Mouse (Mus musculus) layer of hippocampus, postnatal 36 days (tissue): ENCODE results near the gene C77080. TPM values are rescaled to one million over a fixed set of nuclear protein-coding genes. Genes with fewer than 3 reads are reported as not detected.

Source experiments
- DNase-seq, 2 experiments: peaks; one replicate each; pipeline ENCODE4 v3.0.0; 2022
- total RNA-seq, 2 experiments: library from RNA; stranded (reverse); gene quantifications; 2 replicates each; pipeline ENCODE4 v1.2.3; 2021

C77080 gene
- total RNA-seq, result 1 to 10 TPM; 5.8 TPM

DNA sequence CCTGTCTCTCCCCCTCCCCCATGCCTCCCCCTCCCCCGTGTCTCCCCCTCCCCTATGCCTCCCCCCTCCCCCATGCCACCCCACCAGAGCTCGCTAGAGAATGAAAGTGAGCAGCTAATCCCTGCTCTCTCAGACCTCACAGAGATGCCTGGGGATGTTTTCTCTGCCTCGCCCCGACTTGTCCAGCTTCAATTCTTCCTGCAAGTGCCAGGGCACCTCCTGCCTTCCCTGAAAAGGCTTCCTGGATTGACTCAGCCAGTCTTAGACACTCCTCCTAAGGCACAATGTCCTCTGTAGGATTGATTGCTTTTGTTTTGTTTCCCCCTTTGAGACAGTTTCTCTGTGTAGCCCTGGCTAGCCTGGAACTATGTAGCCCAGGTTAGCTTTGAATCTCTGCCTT is at the start of gene C77080:
Gene C77080, minus strand, starts transcription at position 209 of the 400 bp plus-strand sequence.
- DNase-seq, result no peak

DNA sequence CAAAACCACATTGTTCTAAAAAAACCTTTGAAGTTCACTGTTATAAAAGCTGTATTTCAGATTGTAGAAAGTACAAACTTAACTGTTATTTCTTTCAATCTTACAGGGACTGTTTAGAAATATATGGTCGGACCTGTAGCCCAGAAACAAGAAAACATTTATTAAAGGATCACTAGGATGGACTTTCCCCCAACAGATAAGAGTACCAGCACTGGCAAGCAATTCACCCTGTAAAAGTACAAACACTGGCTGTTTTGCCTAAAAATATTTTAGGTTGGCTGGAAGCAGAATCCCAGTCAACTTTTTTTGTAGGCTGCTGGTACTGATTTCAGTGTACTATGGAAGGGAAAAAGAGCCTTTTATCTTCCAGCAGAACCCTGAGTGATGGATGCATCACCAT is 46.7 kb upstream of the C77080 start:
- DNase-seq, result no peak

DNA sequence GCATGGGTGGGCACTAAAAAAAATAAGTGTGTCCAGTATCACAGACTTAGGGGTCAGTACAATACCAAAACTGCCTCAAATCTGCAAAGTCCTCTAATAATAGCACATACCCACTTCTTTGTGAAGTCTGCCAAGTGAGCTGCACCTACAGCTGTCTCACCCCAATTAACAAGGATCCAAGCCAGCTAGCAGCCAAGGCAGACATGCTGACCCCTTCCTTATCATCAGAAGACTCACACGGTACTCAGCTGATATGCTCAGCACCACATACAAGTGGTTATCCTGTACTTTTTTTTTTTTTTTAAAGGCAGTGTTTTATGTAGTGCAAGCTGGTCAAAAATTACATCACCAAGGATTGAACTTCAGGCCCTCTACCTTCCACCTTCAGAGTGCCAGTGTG is 43.1 kb upstream of the C77080 start:
- DNase-seq, result no peak

DNA sequence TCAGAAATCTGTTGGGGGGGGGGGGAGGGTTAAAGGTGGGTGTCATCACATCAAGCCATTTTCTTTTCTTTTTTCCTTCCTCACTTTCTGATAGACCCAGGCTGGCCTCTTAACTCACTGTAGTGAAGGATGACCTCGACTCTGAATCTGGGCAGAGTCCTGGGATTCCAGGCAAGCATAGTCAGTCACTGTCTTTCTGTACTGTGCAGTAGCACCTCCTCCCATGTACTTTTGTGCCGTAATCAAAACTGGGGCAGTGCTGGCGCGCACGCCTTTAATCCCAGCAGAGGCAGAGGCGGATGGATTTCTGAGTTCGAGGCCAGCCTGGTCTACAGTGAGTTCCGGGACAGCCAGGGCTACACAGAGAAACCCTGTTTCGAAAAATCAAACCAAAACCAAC is 42.6 kb upstream of the C77080 start:
- no peak for DNase-seq

DNA sequence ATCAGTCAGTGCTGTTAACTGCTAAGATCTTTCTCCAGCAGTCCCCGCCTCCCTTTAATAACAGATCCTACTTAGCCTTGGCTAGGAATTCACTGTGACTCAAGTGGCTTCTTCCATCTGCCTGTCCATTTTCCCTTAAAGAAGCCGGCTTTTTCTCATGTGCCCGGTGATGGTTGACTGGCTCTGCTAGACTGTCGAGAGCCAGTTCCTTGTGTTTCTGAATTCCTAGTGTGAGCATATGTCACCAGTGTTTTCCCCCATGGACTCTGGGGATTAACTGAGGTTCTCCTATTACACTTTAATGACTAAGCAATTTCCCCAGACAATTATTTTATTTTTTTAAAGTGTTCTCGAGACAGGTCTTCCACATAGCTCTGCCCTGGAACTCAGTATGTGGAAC is 42.2 kb upstream of the C77080 start:
- DNase-seq, result no peak

DNA sequence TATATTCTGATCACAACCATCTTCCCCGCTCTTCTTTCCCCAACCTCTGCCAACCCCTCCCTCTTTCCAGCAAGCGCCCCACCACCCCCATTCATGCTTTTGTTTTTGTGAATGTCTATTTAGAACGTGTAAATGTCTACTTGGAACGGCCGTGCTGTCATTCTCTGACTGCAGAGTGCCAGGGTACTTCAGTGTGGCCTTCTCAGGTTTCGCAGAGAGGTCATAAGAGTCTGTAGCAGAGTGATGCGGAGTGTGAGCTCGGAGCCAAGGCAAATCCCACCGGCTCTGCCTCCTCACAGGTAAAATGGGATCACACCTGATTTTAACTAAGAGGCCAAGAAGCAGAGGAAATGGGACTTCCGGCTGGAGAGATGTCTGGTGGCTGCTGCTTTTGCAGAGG is 37.9 kb upstream of the C77080 start:
- DNase-seq, result no peak

DNA sequence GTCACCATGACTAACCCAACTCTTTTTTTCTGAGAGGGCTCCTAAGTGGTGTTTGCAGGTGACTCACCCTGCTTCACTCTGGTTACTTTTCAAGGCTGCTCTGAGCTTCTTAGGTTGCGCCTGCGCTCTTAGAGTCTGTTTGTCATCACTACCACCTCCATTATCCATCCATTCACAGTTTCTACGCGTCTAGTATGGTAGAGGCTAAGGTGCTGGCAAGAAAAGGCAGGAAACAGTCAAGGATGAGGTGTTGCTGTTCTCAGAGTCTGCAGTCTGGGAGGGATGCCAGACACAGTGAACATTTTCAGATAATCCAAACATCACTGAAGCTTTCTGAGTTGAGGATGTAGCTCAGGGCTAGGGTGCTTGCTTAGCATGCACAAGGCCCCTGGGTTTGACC is 36.5 kb upstream of the C77080 start:
- DNase-seq, result no peak

DNA sequence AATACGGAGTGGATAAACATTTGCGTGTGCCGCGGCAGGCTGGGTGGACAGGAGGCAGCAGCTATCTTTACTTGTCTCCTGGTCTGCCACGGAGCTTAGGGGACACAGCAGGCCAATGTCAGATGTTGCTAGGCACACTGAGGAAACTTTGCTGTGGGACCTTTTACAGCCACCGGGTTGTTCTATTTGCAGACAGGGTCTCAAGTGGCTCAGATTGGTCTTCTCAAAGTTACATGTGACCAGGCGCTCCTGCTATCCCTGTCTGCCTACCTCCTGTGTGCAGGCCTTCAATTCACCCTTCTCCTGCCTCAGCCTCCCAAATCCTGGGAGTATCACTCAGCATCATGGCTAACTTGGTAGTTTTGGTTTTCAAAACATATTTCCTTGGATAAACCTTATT is 34.9 kb upstream of the C77080 start:
- DNase-seq, result no peak

DNA sequence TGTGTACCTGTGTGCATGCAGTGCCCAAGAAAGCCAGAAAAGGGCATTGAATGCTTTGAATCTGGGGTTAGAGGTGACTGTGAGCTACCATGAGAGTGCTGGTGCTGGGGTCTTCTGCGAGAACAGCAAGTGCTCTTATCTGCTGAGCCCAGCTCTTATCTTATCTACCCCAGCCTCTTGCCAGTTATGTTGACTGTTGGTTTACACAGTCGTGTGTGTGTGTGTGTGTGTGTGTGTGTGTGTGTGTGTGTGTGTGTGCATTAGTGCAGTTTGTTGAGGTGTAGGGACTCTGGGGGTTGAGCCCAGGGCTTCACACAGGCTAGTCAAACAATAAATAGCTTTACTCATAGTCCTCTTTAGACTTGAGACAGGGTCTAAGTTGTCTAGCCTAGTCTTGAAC is 34.0 kb upstream of the C77080 start:
- no peak for DNase-seq

DNA sequence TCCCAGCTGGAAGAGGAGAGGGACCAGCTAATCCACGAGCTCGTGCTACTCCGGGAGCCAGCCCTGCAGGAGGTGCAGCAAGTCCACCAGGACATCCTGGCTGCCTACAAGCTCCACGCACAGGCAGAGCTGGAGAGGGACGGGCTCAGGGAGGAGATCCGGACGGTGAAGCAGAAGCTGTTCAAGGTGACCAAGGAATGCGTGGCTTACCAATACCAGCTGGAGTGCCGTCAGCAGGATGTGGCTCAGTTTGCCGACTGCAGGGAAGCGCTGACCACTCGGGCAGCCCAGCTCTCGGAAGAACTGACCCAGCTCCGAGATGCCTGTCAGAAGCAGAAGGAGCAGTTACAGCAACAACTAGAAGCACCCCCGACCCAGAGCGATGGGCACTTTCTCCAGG is 32.5 kb upstream of the C77080 start:
- no peak for DNase-seq

DNA sequence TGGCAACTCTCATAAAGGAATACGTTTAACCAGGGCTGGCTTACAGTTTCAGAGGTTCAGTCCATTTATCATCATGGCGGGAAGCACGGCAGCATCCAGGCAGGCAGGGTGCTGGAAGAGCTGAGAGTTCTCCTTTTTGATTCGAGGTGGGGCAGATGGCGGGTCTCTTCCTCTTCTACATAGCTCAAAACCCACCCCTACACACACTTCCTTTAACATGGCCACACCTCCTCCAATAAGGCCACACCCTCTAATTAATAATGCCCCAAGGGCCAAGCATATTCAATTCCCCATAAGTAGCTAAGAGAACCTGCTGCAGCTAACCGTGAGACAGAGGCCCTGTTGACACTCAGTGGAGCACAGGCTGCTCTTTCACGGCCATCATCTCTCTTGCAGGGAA is 31.6 kb upstream of the C77080 start:
- no peak for DNase-seq

DNA sequence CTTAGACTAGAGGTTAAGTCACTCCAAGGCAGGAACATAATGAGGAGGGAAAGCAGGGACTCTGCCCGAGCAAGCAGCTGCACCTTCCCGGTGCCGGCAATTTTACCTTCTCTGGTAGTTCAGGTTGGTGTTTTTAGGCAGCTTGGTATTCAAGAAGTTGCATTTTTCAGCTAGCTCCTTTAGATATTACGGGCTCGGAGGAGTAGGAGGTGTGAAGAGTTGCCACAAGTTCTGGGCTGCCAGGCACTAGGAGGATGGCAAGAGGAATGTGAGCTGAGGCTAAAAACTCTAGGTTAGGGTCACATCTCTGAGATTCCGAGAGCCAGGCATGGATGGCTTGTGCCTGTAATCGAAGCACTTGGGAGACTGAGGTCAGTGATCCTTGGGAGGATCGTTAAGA is 28.5 kb upstream of the C77080 start:
- no peak for DNase-seq

DNA sequence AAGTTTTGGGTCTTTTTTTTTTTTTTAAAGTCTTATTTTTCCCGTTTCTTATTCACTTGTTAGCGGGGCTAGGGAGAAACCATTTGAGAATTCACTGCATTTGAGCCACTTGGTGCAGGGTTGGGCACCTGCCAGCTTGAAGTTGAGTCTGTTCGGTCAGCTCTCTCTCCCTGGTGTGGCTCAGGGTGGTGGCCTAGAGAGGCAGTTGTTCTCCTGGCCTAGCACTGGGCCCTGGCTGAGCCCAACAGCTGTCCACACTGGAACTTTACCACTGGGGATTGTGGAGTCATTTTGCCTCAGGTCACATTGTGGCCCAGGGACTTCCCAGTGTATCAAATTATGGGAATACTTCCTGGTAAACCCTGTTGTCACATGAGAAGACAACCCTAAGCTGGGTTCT is 26.9 kb upstream of the C77080 start:
- no peak for DNase-seq

DNA sequence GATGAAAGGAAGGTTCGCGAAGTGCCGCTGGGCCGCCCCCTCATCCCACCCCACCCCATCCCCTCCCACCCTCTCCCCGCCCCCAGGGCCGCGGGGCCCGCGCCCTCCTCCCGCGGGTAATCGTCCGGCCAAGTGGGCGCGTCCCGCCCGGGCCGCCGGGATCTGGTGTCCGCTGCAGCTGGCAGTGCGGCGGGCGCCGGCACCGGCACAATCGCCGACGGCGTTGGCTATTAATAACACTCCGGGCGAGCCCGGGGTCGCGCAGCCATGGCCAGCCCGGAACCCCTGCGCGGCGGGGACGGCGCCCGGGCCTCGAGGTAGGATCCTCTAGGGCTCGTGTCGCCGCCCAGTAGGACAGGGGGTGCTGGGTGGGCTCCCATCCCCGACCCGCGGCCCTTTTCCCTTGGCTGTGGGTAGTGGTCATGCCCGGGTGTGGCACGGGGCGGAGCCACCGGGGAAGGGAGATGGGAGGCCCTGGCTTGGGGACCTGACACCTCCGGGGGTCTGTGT is 26.3 kb upstream of the C77080 start, which contains the start of gene Sync:
Gene Sync, plus strand, starts transcription at position 146 of the 510 bp plus-strand sequence.
- no peak for DNase-seq

DNA sequence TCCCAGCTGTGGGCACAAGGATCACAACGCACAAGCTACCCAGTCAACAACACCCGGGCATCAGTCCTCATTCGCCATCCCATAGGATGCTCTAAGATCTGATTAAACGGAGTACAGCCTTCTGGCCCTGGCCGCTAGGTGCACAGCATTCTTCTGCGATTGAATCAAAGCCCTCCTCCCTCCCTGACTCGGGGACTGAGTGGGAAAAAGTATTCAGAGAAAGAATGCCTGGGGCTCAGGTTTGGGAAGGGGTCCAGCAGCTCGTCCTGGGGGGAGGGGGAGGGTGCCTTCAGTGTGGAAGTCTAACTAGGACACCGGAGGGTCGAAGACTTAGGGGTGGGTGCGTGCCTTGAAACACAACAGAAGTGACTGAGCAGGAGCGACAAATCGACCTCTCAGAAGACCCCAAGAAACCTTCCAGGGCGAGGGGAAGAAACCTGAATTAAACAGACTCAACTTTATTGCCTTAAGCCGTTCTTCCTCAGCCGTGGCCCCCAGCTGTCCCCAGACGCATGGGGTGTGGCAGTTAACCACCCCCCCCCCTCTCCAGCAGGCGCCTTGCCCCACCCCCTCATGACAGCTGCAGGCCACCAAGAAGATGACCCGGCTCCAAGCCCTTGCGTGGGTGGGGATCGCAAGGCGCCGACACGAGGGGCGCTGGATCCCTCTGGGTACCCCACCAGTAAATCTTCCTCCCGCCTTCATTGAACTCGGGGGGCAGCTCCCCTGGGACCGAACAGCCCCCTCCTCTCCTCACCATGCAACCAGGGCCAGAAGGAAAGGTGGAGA is 25.7 kb upstream of the C77080 start:
- DNase-seq, result no peak

DNA sequence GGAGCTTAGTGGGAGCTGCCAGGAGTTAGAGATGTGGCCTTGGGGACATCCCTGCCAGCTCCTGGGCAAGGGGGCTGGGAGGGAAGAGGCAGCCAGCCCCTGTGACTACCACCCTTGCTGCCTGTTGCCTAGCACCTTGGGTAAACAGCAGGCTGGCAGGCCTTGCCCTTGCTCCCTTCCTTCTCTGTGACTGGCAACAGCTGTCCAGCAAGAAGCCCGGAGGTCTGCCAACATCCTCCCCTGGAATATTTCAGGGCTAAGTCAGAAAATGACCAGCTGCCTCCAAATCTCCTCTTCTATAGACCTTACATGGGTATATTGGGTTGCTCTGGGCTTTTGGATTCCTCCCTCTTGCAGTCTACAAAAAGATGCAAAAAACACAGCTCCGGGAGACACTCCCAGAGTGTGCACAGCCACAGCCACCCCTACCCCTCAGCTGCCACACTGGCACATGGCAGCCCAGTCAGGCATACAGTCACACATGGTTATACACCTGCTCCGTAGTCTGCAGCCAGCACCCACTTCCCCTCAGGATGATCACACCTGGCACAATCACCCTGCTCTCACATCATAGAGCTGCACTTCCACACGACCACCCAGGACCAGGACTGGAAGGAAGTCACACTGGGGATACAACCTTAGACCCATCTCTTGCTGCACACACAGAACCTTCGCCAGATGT is 24.9 kb upstream of the C77080 start:
- no peak for DNase-seq

DNA sequence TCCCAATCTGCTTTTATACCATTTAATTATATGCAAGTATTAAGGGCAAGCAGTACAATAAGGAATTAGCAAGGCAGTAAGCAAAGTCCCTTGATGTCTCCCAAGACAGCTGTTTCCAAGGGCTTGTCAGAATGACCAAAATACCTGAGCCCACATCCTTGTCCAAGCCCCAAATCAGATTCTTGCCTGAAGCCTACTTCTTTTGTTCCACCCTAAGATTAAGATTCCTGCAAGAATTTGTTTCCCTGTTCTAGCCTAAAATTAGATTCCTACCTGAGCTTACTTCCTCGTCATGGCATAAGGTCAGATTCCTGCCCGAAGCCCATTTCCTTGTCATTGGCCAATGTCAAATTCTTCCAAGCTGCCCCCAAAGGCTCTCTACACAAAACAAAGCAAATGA is 23.5 kb upstream of the C77080 start:
- no peak for DNase-seq

DNA sequence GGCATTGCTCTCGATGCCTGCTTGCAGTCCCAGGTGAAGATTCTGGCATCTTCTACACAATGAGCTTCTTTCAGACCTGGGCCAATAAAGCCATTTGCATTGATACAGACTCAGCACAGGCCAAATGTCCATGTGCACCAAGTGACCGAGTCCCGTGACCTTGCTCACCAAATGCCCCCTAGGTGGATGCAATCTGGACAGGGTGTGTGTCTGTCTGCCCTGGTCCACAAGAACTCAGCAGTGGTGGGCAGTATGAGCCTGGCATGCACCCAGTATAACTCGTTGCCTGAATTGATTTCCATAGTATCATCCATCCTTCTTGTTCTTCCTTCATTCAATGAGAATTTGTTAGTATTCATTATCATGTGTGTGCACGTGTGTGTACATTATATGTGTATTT is 22.0 kb upstream of the C77080 start:
- no peak for DNase-seq

DNA sequence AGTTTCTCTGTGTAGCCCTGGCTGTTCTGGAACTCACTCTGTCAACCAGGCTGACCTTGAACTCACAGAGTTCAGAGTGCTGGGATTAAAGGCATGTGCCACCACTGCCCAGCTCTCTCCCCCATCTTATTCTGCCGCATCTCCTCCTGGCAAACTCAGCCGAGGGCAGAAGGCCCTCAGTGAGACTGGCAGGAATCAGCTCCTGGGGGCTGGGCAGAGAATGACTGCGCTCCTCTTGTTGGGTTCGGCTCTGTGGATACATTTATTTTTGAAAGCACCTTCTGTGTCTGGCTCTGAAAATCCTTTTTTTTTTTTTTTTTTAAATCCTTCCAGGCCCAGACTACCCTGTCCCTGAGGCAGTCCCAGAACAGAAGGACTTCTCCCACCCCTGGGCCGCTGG is 21.6 kb upstream of the C77080 start:
- DNase-seq, result no peak

DNA sequence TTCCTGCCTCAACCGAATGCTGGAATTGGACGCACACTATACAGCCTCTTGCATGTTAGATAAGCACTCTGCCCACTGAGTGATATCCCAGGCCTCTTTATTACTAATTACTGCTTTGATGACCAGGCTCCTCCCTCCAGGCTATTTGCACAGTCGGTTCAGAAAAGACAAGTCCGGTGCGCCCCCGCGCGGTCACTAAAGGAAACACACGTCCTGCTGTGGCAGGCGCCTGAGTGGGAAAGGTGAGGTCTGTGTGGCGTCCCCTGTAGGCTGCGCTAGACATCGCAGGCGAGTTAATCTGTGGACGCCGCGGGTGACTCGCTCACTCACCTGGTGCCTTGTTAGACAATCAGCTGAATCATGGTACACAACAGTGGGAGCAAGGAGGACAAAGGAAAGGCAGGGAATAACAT is 15.3 kb upstream of the C77080 start:
- peak; percentile 91 to 94 for DNase-seq

DNA sequence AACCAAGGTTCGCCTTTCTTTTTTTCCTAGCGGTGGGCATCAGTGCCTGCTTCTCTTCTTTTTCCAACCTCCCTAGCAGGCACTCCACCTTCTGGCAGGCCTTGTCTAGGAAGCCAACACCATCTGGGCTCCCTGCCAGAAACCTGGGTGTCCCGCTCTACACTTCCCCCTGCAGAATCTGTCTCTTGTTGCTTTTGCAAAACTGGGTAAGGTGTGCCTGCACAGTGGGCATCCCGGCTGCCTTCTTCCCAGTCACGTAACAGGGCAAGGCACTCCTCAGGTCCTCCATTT is 11.5 kb upstream of the C77080 start:
- no peak for DNase-seq

DNA sequence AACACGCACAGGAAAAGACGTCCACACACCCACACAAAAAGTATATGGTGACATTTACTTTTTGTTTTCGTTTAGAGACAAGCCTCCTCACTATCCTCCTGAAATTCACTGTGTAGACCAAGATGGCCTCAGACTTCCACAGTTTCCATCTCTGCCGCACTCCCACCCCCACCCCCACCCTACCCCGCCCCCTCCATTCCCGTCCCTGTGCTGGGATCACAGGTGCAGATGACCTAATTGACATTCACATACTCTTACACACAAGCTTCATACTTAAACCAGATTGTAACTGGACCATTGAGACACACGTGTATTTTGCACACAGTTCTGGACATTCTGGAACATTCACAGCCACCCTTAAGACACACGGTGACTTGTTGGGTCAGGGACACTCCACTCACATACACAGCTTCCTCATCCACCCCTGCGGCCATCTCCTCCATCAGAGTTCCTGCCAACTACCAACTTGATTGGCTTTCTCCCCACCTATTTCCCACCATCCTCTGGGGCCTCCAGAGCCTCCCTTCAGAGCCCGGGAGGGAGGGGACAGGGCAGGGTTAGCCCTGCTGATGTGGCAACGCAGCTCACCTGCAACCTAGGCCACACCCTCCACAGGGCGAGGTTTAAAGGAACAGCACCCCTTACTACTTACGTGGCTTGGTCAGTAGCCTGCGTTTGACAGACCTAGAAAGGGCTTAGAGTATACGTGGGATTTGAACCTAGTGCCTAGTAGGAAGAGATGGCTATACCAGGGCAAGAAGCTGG is 11.0 kb upstream of the C77080 start:
- no peak for DNase-seq

DNA sequence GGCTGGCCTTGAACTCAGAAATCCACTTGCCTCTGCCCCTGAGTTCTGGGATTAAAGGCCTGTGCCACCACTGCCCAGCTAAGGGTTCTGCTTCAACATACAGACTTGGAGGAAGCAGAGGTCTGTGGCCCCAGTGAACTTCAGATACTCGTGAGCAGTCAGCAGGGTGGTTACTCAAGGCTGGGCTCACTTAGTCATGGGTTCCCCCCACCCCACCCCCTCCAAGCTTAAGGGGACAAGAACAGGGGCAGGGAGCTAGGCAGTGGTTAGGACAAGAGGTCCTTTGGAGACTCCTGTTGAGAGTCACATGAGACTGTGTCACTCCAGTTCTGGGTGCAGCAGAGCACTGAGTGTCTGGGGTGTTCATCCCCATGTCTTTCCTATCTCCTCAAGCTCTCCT is 7.5 kb upstream of the C77080 start:
- DNase-seq, result no peak

DNA sequence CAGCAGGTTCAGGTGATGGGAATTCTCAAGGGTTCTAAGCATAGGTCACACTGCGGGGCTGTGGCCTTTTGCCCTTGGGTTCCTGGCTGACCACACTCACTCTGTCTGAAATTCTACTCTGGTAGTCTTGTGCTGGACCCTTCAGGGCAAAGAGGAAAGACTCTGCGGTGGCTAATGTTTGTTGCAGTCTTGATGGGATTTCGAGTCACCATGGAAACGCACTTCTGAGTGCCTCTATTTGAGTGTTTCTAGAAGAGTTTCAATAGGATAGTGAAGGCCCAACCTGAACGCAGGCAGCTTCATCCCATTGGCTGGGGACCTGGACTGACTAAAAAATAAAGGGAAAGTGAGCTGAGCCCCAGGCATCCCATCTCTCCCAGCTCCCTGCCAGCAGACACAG is 5.6 kb upstream of the C77080 start:
- DNase-seq, result no peak
